In the genomic region with DNA sequence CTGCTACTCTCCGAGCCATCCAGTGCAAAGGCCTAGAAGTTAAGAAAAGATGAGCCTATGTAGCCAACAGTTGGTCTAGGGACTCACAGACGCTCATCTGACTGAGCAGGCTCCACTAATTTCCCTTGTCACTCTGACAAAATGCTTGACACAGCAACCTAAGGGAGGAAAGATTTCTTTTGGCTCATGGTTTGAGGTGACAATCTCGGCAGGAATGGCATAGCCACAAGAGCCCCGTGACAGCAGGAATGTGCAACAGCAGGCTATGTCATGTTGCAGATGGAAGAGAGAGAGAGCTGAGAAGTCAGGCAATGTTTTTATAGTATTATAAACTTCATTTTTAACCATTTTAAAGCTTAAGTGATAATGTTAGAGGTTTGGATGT, we compare ENCODE assay signal across 29 mouse cellular contexts.
"Had no signal": no experiment of that assay in that cellular context is flagged by ENCODE, and none has a peak within 500 bp of the region (broad histone marks: within the 10 kb centered on the region; RNA-seq: fewer than 3 reads in every experiment).

No protein-coding gene starts in this region.

- H3K27ac ChIP-seq: limb, embryonic 10.5 days; limb, embryonic 12.5 days; limb, embryonic 13.5 days; limb, embryonic 15.5 days; liver, embryonic 12.5 days; liver, embryonic 13.5 days; liver, embryonic 14.5 days; liver, embryonic 15.5 days; lung, embryonic 15.5 days; macrophage; midbrain, embryonic 10.5 days; midbrain, embryonic 12.5 days; midbrain, embryonic 13.5 days; neural tube, embryonic 12.5 days had no signal

- DNase-seq: left cerebral cortex, postnatal 4 days; liver; liver, embryonic 13.5 days; liver, postnatal 0 days; lung, adult 18-20 months; lung, adult 2 months; lung, embryonic 14.5 days; lung, postnatal 10 days; lung, postnatal 14 days; lung, postnatal 36 days; lung, postnatal 4 days; midbrain, embryonic 14.5 days had no signal

- H3K27me3 ChIP-seq: limb, embryonic 12.5 days; limb, embryonic 13.5 days; limb, embryonic 15.5 days; liver, embryonic 12.5 days; liver, embryonic 13.5 days; liver, embryonic 15.5 days; lung, embryonic 15.5 days; megakaryocyte, embryonic 14.5 days; midbrain, embryonic 12.5 days; midbrain, embryonic 13.5 days; neural tube, embryonic 12.5 days had no signal

- H3K4me3 ChIP-seq: limb, embryonic 10.5 days; limb, embryonic 12.5 days; limb, embryonic 13.5 days; limb, embryonic 15.5 days; liver, embryonic 12.5 days; liver, embryonic 13.5 days; liver, embryonic 15.5 days; lung, embryonic 15.5 days; megakaryocyte, embryonic 14.5 days; midbrain, embryonic 10.5 days; midbrain, embryonic 12.5 days; midbrain, embryonic 13.5 days; myocyte; neural tube, embryonic 12.5 days had no signal

- H3K4me1 ChIP-seq: limb, embryonic 10.5 days; limb, embryonic 12.5 days; limb, embryonic 15.5 days; lung, embryonic 15.5 days; midbrain, embryonic 10.5 days; midbrain, embryonic 12.5 days; midbrain, embryonic 13.5 days; neural tube, embryonic 12.5 days had no signal

- H3K9me3 ChIP-seq: limb, embryonic 10.5 days; limb, embryonic 12.5 days; limb, embryonic 13.5 days; limb, embryonic 15.5 days; liver, embryonic 12.5 days; liver, embryonic 13.5 days; liver, embryonic 15.5 days; lung, embryonic 15.5 days; midbrain, embryonic 10.5 days; midbrain, embryonic 12.5 days; midbrain, embryonic 13.5 days; neural tube, embryonic 12.5 days had no signal

- H3K36me3 ChIP-seq: limb, embryonic 10.5 days; limb, embryonic 12.5 days; limb, embryonic 13.5 days; limb, embryonic 15.5 days; liver, embryonic 12.5 days; liver, embryonic 13.5 days; liver, embryonic 15.5 days; lung, embryonic 15.5 days; midbrain, embryonic 10.5 days; midbrain, embryonic 12.5 days; midbrain, embryonic 13.5 days; neural tube, embryonic 12.5 days had no signal

- H3K9ac ChIP-seq: limb, embryonic 12.5 days; limb, embryonic 13.5 days; limb, embryonic 15.5 days; liver, embryonic 12.5 days; liver, embryonic 13.5 days; liver, embryonic 14.5 days; liver, embryonic 15.5 days; liver, postnatal 0 days; lung, embryonic 14.5 days; lung, embryonic 15.5 days; midbrain, embryonic 12.5 days; midbrain, embryonic 13.5 days; neural tube, embryonic 12.5 days had no signal

- ATAC-seq: liver, embryonic 12.5 days; liver, postnatal 0 days; midbrain, embryonic 13.5 days; midbrain, embryonic 16.5 days had no signal

- H3K4me2 ChIP-seq: limb, embryonic 12.5 days; limb, embryonic 13.5 days; limb, embryonic 15.5 days; liver, embryonic 11.5 days; liver, embryonic 12.5 days; liver, embryonic 13.5 days; liver, embryonic 15.5 days; lung, embryonic 14.5 days; lung, embryonic 15.5 days; midbrain, embryonic 12.5 days; midbrain, embryonic 13.5 days; neural tube, embryonic 12.5 days had no signal
